Mouse (Mus musculus) heart, postnatal 14 days (tissue): ENCODE data around the gene 4930595D18Rik. TPM values are rescaled to one million over a fixed set of nuclear protein-coding genes. Genes with fewer than 3 reads are reported as not detected.
A peak's percentile ranks its signal among the peaks of the same experiment; 100 is the strongest.

Experiments
- DNase-seq, 2 experiments: peaks; one replicate each; pipeline ENCODE4 v3.0.0; 2021 to 2022
- intact Hi-C: fragments of 180-260 bp; cut with DNase I; formaldehyde crosslinking; loops from one replicate; pipeline ENCODE4 v1.15.1; 2025
- total RNA-seq, 2 experiments: library from RNA; stranded (reverse); gene quantifications; 2 replicates each; pipeline ENCODE4 v1.2.3; 2021

4930595D18Rik gene
- total RNA-seq, 2 experiments from 2014 or later: not detected

- intact Hi-C loops: loop anchor here (5.0 kb wide), 1 partner anchor 57 kb away; no protein-coding TSS in a partner anchor
- no peak for DNase-seq
Measured at GRCm38 (mm10) chr12:111144598-111144997, 39.7 kb downstream of the 4930595D18Rik start.

- intact Hi-C loops: loop anchor here (5.0 kb wide), 1 partner anchor 56 kb away; no protein-coding TSS in a partner anchor
- peak; percentile 39 to 45 for DNase-seq
Measured at GRCm38 (mm10) chr12:111143509-111144063, 40.7 kb downstream of the 4930595D18Rik start.

GRCm38 (mm10) chr12:111143005-111143508, 41.2 kb downstream of the 4930595D18Rik start:
- no peak for DNase-seq
- intact Hi-C loops: loop anchor here (5.0 kb wide), 1 partner anchor 56 kb away; no protein-coding TSS in a partner anchor

GRCm38 (mm10) chr12:111137079-111137478, 47.2 kb downstream of the 4930595D18Rik start:
- no peak for DNase-seq
- intact Hi-C loops: no loop called here

GRCm38 (mm10) chr12:111135953-111136352, 48.3 kb downstream of the 4930595D18Rik start:
- intact Hi-C loops: no loop called here
- DNase-seq: no peak

- peak; percentile 16 to 34 for DNase-seq
- intact Hi-C loops: no loop called here
Measured at GRCm38 (mm10) chr12:111134791-111135733, 49.2 kb downstream of the 4930595D18Rik start.

- peak; percentile 20 to 37 for DNase-seq
Measured at GRCm38 (mm10) chr12:111134169-111134568, 50.1 kb downstream of the 4930595D18Rik start.

GRCm38 (mm10) chr12:111125666-111126065, 58.6 kb downstream of the 4930595D18Rik start:
- intact Hi-C loops: no loop called here
- no peak for DNase-seq

More at GRCm38 (mm10) chr12:111134169-111134568, 50.1 kb downstream of the 4930595D18Rik start:
- intact Hi-C loops: no loop called here

- DNase-seq: no peak
- intact Hi-C loops: no loop called here
Measured at GRCm38 (mm10) chr12:111124601-111125260, 59.6 kb downstream of the 4930595D18Rik start.

- no peak for DNase-seq
- intact Hi-C loops: no loop called here
Measured at GRCm38 (mm10) chr12:111122332-111122852, 61.9 kb downstream of the 4930595D18Rik start.

GRCm38 (mm10) chr12:111120976-111121645, 63.2 kb downstream of the 4930595D18Rik start:
- no peak for DNase-seq
- intact Hi-C loops: no loop called here

GRCm38 (mm10) chr12:111119506-111120085, 64.7 kb downstream of the 4930595D18Rik start:
- no peak for DNase-seq
- intact Hi-C loops: no loop called here

- DNase-seq: no peak
- intact Hi-C loops: no loop called here
Measured at GRCm38 (mm10) chr12:111114593-111114992, 69.7 kb downstream of the 4930595D18Rik start.

GRCm38 (mm10) chr12:111111176-111111575, 73.1 kb downstream of the 4930595D18Rik start:
- intact Hi-C loops: no loop called here
- no peak for DNase-seq

Other genes with a start within 250 kb of the 4930595D18Rik start
- gene Ankrd9, start 205.5 kb downstream of the 4930595D18Rik start, total RNA-seq: 10 to 100 TPM; 81.0 to 82.1 TPM
- 10 to 100 TPM; 22.0 to 22.3 TPM for gene Rcor1, start 145.1 kb downstream of the 4930595D18Rik start, total RNA-seq
- 10 to 100 TPM; 12.4 to 15.5 TPM for gene Traf3, start 18.1 kb downstream of the 4930595D18Rik start, total RNA-seq
- not detected for gene Amn, start 86.6 kb upstream of the 4930595D18Rik start, total RNA-seq
- 10 to 100 TPM; 73.0 to 82.1 TPM for gene Cdc42bpb, start 193.2 kb upstream of the 4930595D18Rik start, total RNA-seq
- gene Lbhd2, start 222.3 kb upstream of the 4930595D18Rik start, total RNA-seq: not detected
- 1 to 10 TPM; 4.1 to 5.5 TPM for gene Exoc3l4, start 232.5 kb upstream of the 4930595D18Rik start, total RNA-seq